Mouse (Mus musculus): ENCODE results near the gene Gucy1b2.

GRCm38 (mm10) chr14:62353793-62354192 lies 102.3 kb downstream of the Gucy1b2 start:
- no peak for TF ChIP-seq CTCF (IDR thresholded peaks at IDR 0.05; ENCODE audit: low read depth, low read length)
- no peak for TF ChIP-seq POLR2A (IDR thresholded peaks at IDR 0.05; ENCODE audit: extremely low read depth, insufficient read depth, low read length)

Data from liver, adult 2 months (tissue).